Mouse (Mus musculus) CH12.LX (cell line): ENCODE measurements around the gene Slc9a8. TPM values are rescaled to one million over a fixed set of nuclear protein-coding genes. Genes with fewer than 3 reads are reported as not detected.

Experiments used
- DNase-seq: peaks from one replicate; pipeline ENCODE4 v3.0.0-alpha.2; 2013; ENCODE audit errors: extremely low read depth
- H3K27ac ChIP-seq: 2 replicates; pipeline ENCODE4 v1.5.1; 2012; ENCODE audit warnings: low read depth, mild to moderate bottlenecking, control low read depth, moderate library complexity; ENCODE audit not compliant: insufficient read depth
- H3K27me3 ChIP-seq: replicated peaks from 2 replicates; pipeline ENCODE3; 2012; ENCODE audit warnings: inconsistent platforms
- H3K36me3 ChIP-seq, 2 experiments: replicated peaks in 1 of 2; 2 replicates each; pipeline versions ENCODE3 to v1.6.1; 2012; ENCODE audit warnings: inconsistent platforms in 1 of 2, low read length in 1 of 2, mild to moderate bottlenecking in 1 of 2, mixed read lengths in 1 of 2, moderate library complexity in 1 of 2; ENCODE audit not compliant: control insufficient read depth in 1 of 2, insufficient read depth in 1 of 2
- H3K4me1 ChIP-seq, 2 experiments: 2 replicates each; pipeline ENCODE4 v1.6.1; 2012; ENCODE audit warnings: inconsistent platforms in 1 of 2, moderate library complexity in 1 of 2; ENCODE audit not compliant: insufficient read depth in 2 of 2, control insufficient read depth in 1 of 2
- H3K4me2 ChIP-seq: 2 replicates; pipeline ENCODE4 v1.6.1; 2012; ENCODE audit warnings: low read depth, mild to moderate bottlenecking, control low read depth; ENCODE audit not compliant: poor library complexity, insufficient read depth, severe bottlenecking
- H3K4me3 ChIP-seq, 3 experiments: fragments of 150-350 bp in 1 of 3; sonication (generic) in 1 of 3; replicated peaks in 1 of 3; 2 replicates each; pipeline versions ENCODE3 to v1.5.1; 2011 to 2012; ENCODE audit warnings: low read depth in 2 of 3, low read length in 2 of 3, mild to moderate bottlenecking in 2 of 3, moderate library complexity in 2 of 3, control low read depth in 1 of 3, improper control_type of control experiment in 1 of 3, inconsistent platforms in 1 of 3, mixed read lengths in 1 of 3; ENCODE audit not compliant: poor library complexity in 1 of 3
- H3K79me2 ChIP-seq: replicated peaks from 2 replicates; pipeline ENCODE4 v1.6.1; 2012; ENCODE audit warnings: mild to moderate bottlenecking, moderate library complexity; ENCODE audit not compliant: control insufficient read depth, poor library complexity, insufficient read depth, severe bottlenecking; ENCODE audit errors: extremely low read depth
- H3K9ac ChIP-seq: 2 replicates; pipeline ENCODE4 v1.6.1; 2012; ENCODE audit warnings: low read depth, mild to moderate bottlenecking, control low read depth, moderate library complexity; ENCODE audit not compliant: insufficient read depth
- H3K9me3 ChIP-seq: replicated peaks from 2 replicates; pipeline ENCODE3; 2012; ENCODE audit warnings: low read length, inconsistent platforms, mixed read lengths
- BHLHE40 ChIP-seq: IDR thresholded peaks from 2 replicates; pipeline ENCODE4 v1.6.1; 2011; ENCODE audit warnings: mild to moderate bottlenecking, low read depth, low read length, improper control_type of control experiment
- CHD1 ChIP-seq: IDR thresholded peaks from 2 replicates; pipeline ENCODE4 v1.6.1; 2012; ENCODE audit warnings: low read depth, low read length, improper control_type of control experiment, inconsistent platforms
- E2F4 ChIP-seq: IDR thresholded peaks from 2 replicates; pipeline ENCODE4 v1.6.1; 2011; ENCODE audit warnings: low read depth, low read length, improper control_type of control experiment; ENCODE audit not compliant: insufficient replicate concordance
- ELF1 ChIP-seq: IDR thresholded peaks from 2 replicates; pipeline ENCODE4 v1.6.1; 2014; ENCODE audit warnings: low read depth, mild to moderate bottlenecking, inconsistent platforms, low read length, improper control_type of control experiment
- EP300 ChIP-seq: IDR thresholded peaks from 2 replicates; pipeline ENCODE4 v1.6.1; 2011; ENCODE audit warnings: low read length, improper control_type of control experiment
- ETS1 ChIP-seq: conservative IDR thresholded peaks from 2 replicates; pipeline ENCODE4 v1.6.1; 2012; ENCODE audit warnings: low read depth, mild to moderate bottlenecking, inconsistent platforms, low read length, improper control_type of control experiment, moderate library complexity
- HCFC1 ChIP-seq: IDR thresholded peaks from 2 replicates; pipeline ENCODE4 v1.6.1; 2012; ENCODE audit warnings: low read depth, mild to moderate bottlenecking, inconsistent platforms, low read length, improper control_type of control experiment
- IRF4 ChIP-seq: IDR thresholded peaks from 2 replicates; pipeline ENCODE4 v1.6.1; 2014; ENCODE audit warnings: low read depth, mild to moderate bottlenecking, inconsistent platforms, low read length, improper control_type of control experiment
- JUN ChIP-seq: IDR thresholded peaks from 2 replicates; pipeline ENCODE4 v1.6.1; 2011; ENCODE audit warnings: low read depth, mild to moderate bottlenecking, low read length, improper control_type of control experiment, moderate library complexity; ENCODE audit not compliant: insufficient read depth
- JUND ChIP-seq: conservative IDR thresholded peaks from 2 replicates; pipeline ENCODE4 v1.6.1; 2011; ENCODE audit warnings: low read depth, low read length, improper control_type of control experiment
- KAT2A ChIP-seq: IDR thresholded peaks from 2 replicates; pipeline ENCODE4 v1.6.1; 2012; ENCODE audit warnings: low read length, improper control_type of control experiment, inconsistent platforms; ENCODE audit not compliant: insufficient replicate concordance
- MAFK ChIP-seq: IDR thresholded peaks from 2 replicates; pipeline ENCODE4 v1.6.1; 2011; ENCODE audit warnings: low read length, improper control_type of control experiment; ENCODE audit not compliant: insufficient replicate concordance
- MAX ChIP-seq: IDR thresholded peaks from 2 replicates; pipeline ENCODE4 v1.6.1; 2011; ENCODE audit warnings: low read length, improper control_type of control experiment
- MXI1 ChIP-seq: IDR thresholded peaks from 2 replicates; pipeline ENCODE4 v1.6.1; 2011; ENCODE audit warnings: mild to moderate bottlenecking, low read depth, low read length, improper control_type of control experiment
- MYC ChIP-seq: IDR thresholded peaks from 2 replicates; pipeline ENCODE4 v1.6.1; 2011; ENCODE audit warnings: low read depth, mild to moderate bottlenecking, improper control_type of control experiment, low read length
- NELFE ChIP-seq: IDR thresholded peaks from 2 replicates; pipeline ENCODE4 v1.6.1; 2011; ENCODE audit warnings: low read depth, low read length, improper control_type of control experiment
- PAX5 ChIP-seq: IDR thresholded peaks from 2 replicates; pipeline ENCODE4 v1.6.1; 2012; ENCODE audit warnings: low read length, inconsistent platforms, mixed read lengths
- POLR2AphosphoS2 ChIP-seq: IDR thresholded peaks from 2 replicates; pipeline ENCODE4 v1.6.1; 2011; ENCODE audit warnings: low read depth, low read length, improper control_type of control experiment
- RAD21 ChIP-seq: IDR thresholded peaks from 2 replicates; pipeline ENCODE4 v1.6.1; 2011; ENCODE audit warnings: low read depth, mild to moderate bottlenecking, low read length, improper control_type of control experiment, moderate library complexity
- RCOR1 ChIP-seq: conservative IDR thresholded peaks from 2 replicates; pipeline ENCODE4 v1.6.1; 2012; ENCODE audit warnings: low read depth, mild to moderate bottlenecking, inconsistent platforms, low read length, improper control_type of control experiment
- SIN3A ChIP-seq: IDR thresholded peaks from 2 replicates; pipeline ENCODE4 v1.6.1; 2012; ENCODE audit warnings: low read length, improper control_type of control experiment, inconsistent platforms
- SMC3 ChIP-seq: IDR thresholded peaks from 2 replicates; pipeline ENCODE4 v1.6.1; 2011; ENCODE audit warnings: low read depth, low read length, improper control_type of control experiment
- TBP ChIP-seq: conservative IDR thresholded peaks from 2 replicates; pipeline ENCODE4 v1.6.1; 2011; ENCODE audit warnings: low read depth, low read length, improper control_type of control experiment
- TCF12 ChIP-seq: IDR thresholded peaks from 2 replicates; pipeline ENCODE4 v1.6.1; 2014; ENCODE audit warnings: low read depth, mild to moderate bottlenecking, inconsistent platforms, low read length, improper control_type of control experiment
- USF1 ChIP-seq: IDR thresholded peaks from 2 replicates; pipeline ENCODE4 v1.6.1; 2014; ENCODE audit warnings: low read depth, mild to moderate bottlenecking, inconsistent platforms, low read length, improper control_type of control experiment
- USF2 ChIP-seq: conservative IDR thresholded peaks from 2 replicates; pipeline ENCODE4 v1.6.1; 2011; ENCODE audit warnings: low read depth, low read length, improper control_type of control experiment
- ZC3H11A ChIP-seq: IDR thresholded peaks from 2 replicates; pipeline ENCODE4 v1.6.1; 2012; ENCODE audit warnings: low read depth, mild to moderate bottlenecking, inconsistent platforms, low read length, improper control_type of control experiment
- ZMIZ1 ChIP-seq: IDR thresholded peaks from 2 replicates; pipeline ENCODE4 v1.6.1; 2012; ENCODE audit warnings: low read depth, mild to moderate bottlenecking, inconsistent platforms, low read length, improper control_type of control experiment
- ZNF384 ChIP-seq: IDR thresholded peaks from 2 replicates; pipeline ENCODE4 v1.6.1; 2012; ENCODE audit warnings: low read depth, low read length, improper control_type of control experiment, inconsistent platforms
- dilution Hi-C: fragments of 300-500 bp; cut with MboI; formaldehyde crosslinking; loops from 2 replicates; pipeline ENCODE4 v1.14.3; 2020; ENCODE audit warnings: low sequenced_read_pairs; ENCODE audit not compliant: extremely low pct_unique_long_range_greater_than_20kb, extremely low pct_ligation_motif_present
- in situ Hi-C: fragments of 300-500 bp; cut with MboI; formaldehyde crosslinking; loops from 3 replicates; pipeline ENCODE4 v1.14.3; 2019; ENCODE audit warnings: low sequenced_read_pairs, low pct_ligation_motif_present, low pct_unique_long_range_greater_than_20kb, mixed read lengths
- polyA plus RNA-seq: library from polyadenylated mRNA; unstranded; fragments of >175 nt; gene quantifications from 2 replicates; pipeline ENCODE4 v1.2.1, GENCODE M21; 2012; ENCODE audit warnings: low read depth; ENCODE audit not compliant: insufficient read length
- total RNA-seq, 2 experiments: library from RNA; depleted of rRNA; stranded (reverse); fragments of 300-350 nt in 1 of 2; fragments of >200 nt in 1 of 2; gene quantifications; 2 replicates each; pipeline ENCODE4 v1.2.3; 2012 to 2014

The Slc9a8 gene
- total and polyA plus RNA-seq, 3 experiments = 14.5 to 26.0 (median 25.0) TPM

DNA sequence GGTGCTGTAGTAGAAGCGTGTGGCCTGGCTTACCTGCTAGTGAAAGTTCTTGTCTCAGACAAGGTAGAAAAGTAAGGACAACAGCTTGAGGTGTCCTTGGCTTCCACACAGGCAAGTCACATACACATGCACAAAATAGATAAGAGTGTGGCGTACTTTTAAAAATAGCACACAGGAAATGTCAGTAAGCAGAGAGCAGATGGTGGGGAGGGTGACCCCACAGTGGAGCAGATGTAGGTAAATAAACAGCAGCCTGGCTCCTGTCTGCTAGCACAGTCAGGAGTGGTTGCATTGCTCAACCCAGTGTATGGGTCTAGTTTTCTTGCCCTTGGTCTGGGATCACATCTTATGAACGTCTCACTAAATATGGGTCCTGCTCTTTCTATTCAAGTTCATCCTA is 89.0 kb downstream of the Slc9a8 start:
- Histone ChIP-seq H3K9ac (no peak overlapping the region), H3K27me3 (no peaks in the 10 kb centered on the region), H3K79me2 (peaks cover 34% of the 10 kb centered on the region), H3K4me3 (no peak overlapping the region), H3K27ac (no peak overlapping the region), H3K9me3 (no peaks in the 10 kb centered on the region), H3K4me2 (no peak overlapping the region), H3K4me1 (peaks cover 2 to 30% of the 10 kb centered on the region in 2 experiments), H3K36me3 (peaks cover 72 to 92% of the 10 kb centered on the region in 2 experiments)
- in situ Hi-C loops (no loop called here), dilution Hi-C loops (no loop called here)
- no peak for DNase-seq
- no peak for TF ChIP-seq SIN3A
- TF ChIP-seq ZC3H11A = no peak
- no peak for TF ChIP-seq MYC
- no peak for TF ChIP-seq RCOR1
- no peak for TF ChIP-seq CHD1
- TF ChIP-seq ZMIZ1 = no peak
- no peak for TF ChIP-seq KAT2A
- TF ChIP-seq E2F4 = no peak
- TF ChIP-seq TCF12 = no peak
- no peak for TF ChIP-seq JUND
- TF ChIP-seq ELF1 = no peak
- TF ChIP-seq PAX5 = no peak
- TF ChIP-seq NELFE = no peak
- no peak for TF ChIP-seq SMC3
- no peak for TF ChIP-seq ZNF384
- no peak for TF ChIP-seq RAD21
- no peak for TF ChIP-seq USF1
- no peak for TF ChIP-seq ETS1
- TF ChIP-seq POLR2AphosphoS2 = no peak

DNA sequence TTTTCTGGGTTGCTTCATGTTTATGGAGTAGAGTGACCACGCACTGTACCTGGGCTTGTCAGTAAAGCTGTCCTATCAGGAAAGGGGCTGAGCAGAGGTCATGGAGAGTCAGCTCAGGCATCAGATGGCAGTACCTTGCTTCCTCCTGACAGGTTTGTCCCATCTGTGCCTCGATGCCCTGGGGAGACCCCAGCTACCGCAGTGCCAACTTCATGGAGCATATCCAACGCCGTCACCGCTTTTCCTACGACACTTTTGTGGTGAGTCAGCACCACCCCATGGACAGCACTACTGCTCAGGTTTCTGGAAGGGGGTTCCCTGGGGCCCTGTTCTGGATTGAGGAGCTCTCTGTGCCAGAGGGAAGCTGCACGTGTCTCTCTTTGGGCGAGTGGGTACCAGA is 90.9 kb downstream of the Slc9a8 start:
- peaks cover 22% of the 10 kb centered on the region for H3K79me2 ChIP-seq
- peaks cover 85 to 94% of the 10 kb centered on the region in 2 experiments for H3K36me3 ChIP-seq
- no peaks in the 10 kb centered on the region for H3K27me3 ChIP-seq
- in situ Hi-C loops (no loop called here), dilution Hi-C loops (no loop called here)
- no peak overlapping the region for H3K9ac ChIP-seq
- no peak for DNase-seq
- no peak overlapping the region for H3K4me3 ChIP-seq
- H3K9me3 ChIP-seq = no peaks in the 10 kb centered on the region
- peaks cover 0 to 36% of the 10 kb centered on the region in 2 experiments; a peak in 2 of 4 replicates for H3K4me1 ChIP-seq
- no peak overlapping the region for H3K4me2 ChIP-seq
- TF ChIP-seq KAT2A = no peak
- TF ChIP-seq EP300 = no peak
- TF ChIP-seq JUN = no peak
- TF ChIP-seq ZNF384 = no peak
- TF ChIP-seq MAX = no peak
- TF ChIP-seq E2F4 = no peak
- no peak for TF ChIP-seq USF2
- no peak for TF ChIP-seq ELF1
- TF ChIP-seq TBP = no peak
- TF ChIP-seq RAD21 = no peak
- no peak for TF ChIP-seq BHLHE40
- no peak for TF ChIP-seq ETS1
- TF ChIP-seq RCOR1 = no peak
- no peak for TF ChIP-seq POLR2AphosphoS2
- no peak for TF ChIP-seq USF1
- no peak for TF ChIP-seq JUND
- no peak for TF ChIP-seq MAFK
- TF ChIP-seq HCFC1 = no peak
- TF ChIP-seq MXI1 = no peak
- TF ChIP-seq IRF4 = no peak
- H3K27ac ChIP-seq = no peak overlapping the region
